Mouse (Mus musculus) CH12.LX (cell line): ENCODE results near the gene Zbtb8a. TPM values are rescaled to one million over a fixed set of nuclear protein-coding genes. Genes with fewer than 3 reads are reported as not detected.

Experiments
- DNase-seq: peaks from one replicate; pipeline ENCODE4 v3.0.0-alpha.2; 2013; ENCODE audit errors: extremely low read depth
- H3K27ac ChIP-seq: 2 replicates; pipeline ENCODE4 v1.5.1; 2012; ENCODE audit warnings: low read depth, mild to moderate bottlenecking, control low read depth, moderate library complexity; ENCODE audit not compliant: insufficient read depth
- H3K27me3 ChIP-seq: replicated peaks from 2 replicates; pipeline ENCODE3; 2012; ENCODE audit warnings: inconsistent platforms
- H3K36me3 ChIP-seq, 2 experiments: replicated peaks in 1 of 2; 2 replicates each; pipeline versions ENCODE3 to v1.6.1; 2012; ENCODE audit warnings: inconsistent platforms in 1 of 2, low read length in 1 of 2, mild to moderate bottlenecking in 1 of 2, mixed read lengths in 1 of 2, moderate library complexity in 1 of 2; ENCODE audit not compliant: control insufficient read depth in 1 of 2, insufficient read depth in 1 of 2
- H3K4me1 ChIP-seq, 2 experiments: 2 replicates each; pipeline ENCODE4 v1.6.1; 2012; ENCODE audit warnings: inconsistent platforms in 1 of 2, moderate library complexity in 1 of 2; ENCODE audit not compliant: insufficient read depth in 2 of 2, control insufficient read depth in 1 of 2
- H3K4me2 ChIP-seq: 2 replicates; pipeline ENCODE4 v1.6.1; 2012; ENCODE audit warnings: low read depth, mild to moderate bottlenecking, control low read depth; ENCODE audit not compliant: poor library complexity, insufficient read depth, severe bottlenecking
- H3K4me3 ChIP-seq, 3 experiments: fragments of 150-350 bp in 1 of 3; sonication (generic) in 1 of 3; replicated peaks in 1 of 3; 2 replicates each; pipeline versions ENCODE3 to v1.5.1; 2011 to 2012; ENCODE audit warnings: low read depth in 2 of 3, low read length in 2 of 3, mild to moderate bottlenecking in 2 of 3, moderate library complexity in 2 of 3, control low read depth in 1 of 3, improper control_type of control experiment in 1 of 3, inconsistent platforms in 1 of 3, mixed read lengths in 1 of 3; ENCODE audit not compliant: poor library complexity in 1 of 3
- H3K79me2 ChIP-seq: replicated peaks from 2 replicates; pipeline ENCODE4 v1.6.1; 2012; ENCODE audit warnings: mild to moderate bottlenecking, moderate library complexity; ENCODE audit not compliant: control insufficient read depth, poor library complexity, insufficient read depth, severe bottlenecking; ENCODE audit errors: extremely low read depth
- H3K9ac ChIP-seq: 2 replicates; pipeline ENCODE4 v1.6.1; 2012; ENCODE audit warnings: low read depth, mild to moderate bottlenecking, control low read depth, moderate library complexity; ENCODE audit not compliant: insufficient read depth
- H3K9me3 ChIP-seq: replicated peaks from 2 replicates; pipeline ENCODE3; 2012; ENCODE audit warnings: low read length, inconsistent platforms, mixed read lengths
- CHD1 ChIP-seq: IDR thresholded peaks from 2 replicates; pipeline ENCODE4 v1.6.1; 2012; ENCODE audit warnings: low read depth, low read length, improper control_type of control experiment, inconsistent platforms
- CHD2 ChIP-seq: IDR thresholded peaks from 2 replicates; pipeline ENCODE4 v1.6.1; 2011; ENCODE audit warnings: low read length, improper control_type of control experiment
- CTCF ChIP-seq, 2 experiments: IDR thresholded peaks in 1 of 2; conservative IDR thresholded peaks in 1 of 2; 2 replicates each; pipeline ENCODE4 v1.5.1; 2011 to 2012; ENCODE audit warnings: low read depth in 2 of 2, low read length in 2 of 2, improper control_type of control experiment in 1 of 2, inconsistent platforms in 1 of 2, mild to moderate bottlenecking in 1 of 2, moderate library complexity in 1 of 2
- E2F4 ChIP-seq: IDR thresholded peaks from 2 replicates; pipeline ENCODE4 v1.6.1; 2011; ENCODE audit warnings: low read depth, low read length, improper control_type of control experiment; ENCODE audit not compliant: insufficient replicate concordance
- HCFC1 ChIP-seq: IDR thresholded peaks from 2 replicates; pipeline ENCODE4 v1.6.1; 2012; ENCODE audit warnings: low read depth, mild to moderate bottlenecking, inconsistent platforms, low read length, improper control_type of control experiment
- JUN ChIP-seq: IDR thresholded peaks from 2 replicates; pipeline ENCODE4 v1.6.1; 2011; ENCODE audit warnings: low read depth, mild to moderate bottlenecking, low read length, improper control_type of control experiment, moderate library complexity; ENCODE audit not compliant: insufficient read depth
- JUND ChIP-seq: conservative IDR thresholded peaks from 2 replicates; pipeline ENCODE4 v1.6.1; 2011; ENCODE audit warnings: low read depth, low read length, improper control_type of control experiment
- MAX ChIP-seq: IDR thresholded peaks from 2 replicates; pipeline ENCODE4 v1.6.1; 2011; ENCODE audit warnings: low read length, improper control_type of control experiment
- MEF2A ChIP-seq: IDR thresholded peaks from 2 replicates; pipeline ENCODE4 v1.6.1; 2014; ENCODE audit warnings: low read depth, mild to moderate bottlenecking, inconsistent platforms, low read length, improper control_type of control experiment, borderline replicate concordance
- NELFE ChIP-seq: IDR thresholded peaks from 2 replicates; pipeline ENCODE4 v1.6.1; 2011; ENCODE audit warnings: low read depth, low read length, improper control_type of control experiment
- PAX5 ChIP-seq: IDR thresholded peaks from 2 replicates; pipeline ENCODE4 v1.6.1; 2012; ENCODE audit warnings: low read length, inconsistent platforms, mixed read lengths
- POLR2A ChIP-seq: IDR thresholded peaks from 2 replicates; pipeline ENCODE4 v1.6.1; 2011; ENCODE audit warnings: low read depth, mild to moderate bottlenecking, improper control_type of control experiment, low read length
- POLR2AphosphoS2 ChIP-seq: IDR thresholded peaks from 2 replicates; pipeline ENCODE4 v1.6.1; 2011; ENCODE audit warnings: low read depth, low read length, improper control_type of control experiment
- RAD21 ChIP-seq: IDR thresholded peaks from 2 replicates; pipeline ENCODE4 v1.6.1; 2011; ENCODE audit warnings: low read depth, mild to moderate bottlenecking, low read length, improper control_type of control experiment, moderate library complexity
- RCOR1 ChIP-seq: conservative IDR thresholded peaks from 2 replicates; pipeline ENCODE4 v1.6.1; 2012; ENCODE audit warnings: low read depth, mild to moderate bottlenecking, inconsistent platforms, low read length, improper control_type of control experiment
- SIN3A ChIP-seq: IDR thresholded peaks from 2 replicates; pipeline ENCODE4 v1.6.1; 2012; ENCODE audit warnings: low read length, improper control_type of control experiment, inconsistent platforms
- TBP ChIP-seq: conservative IDR thresholded peaks from 2 replicates; pipeline ENCODE4 v1.6.1; 2011; ENCODE audit warnings: low read depth, low read length, improper control_type of control experiment
- TCF12 ChIP-seq: IDR thresholded peaks from 2 replicates; pipeline ENCODE4 v1.6.1; 2014; ENCODE audit warnings: low read depth, mild to moderate bottlenecking, inconsistent platforms, low read length, improper control_type of control experiment
- UBTF ChIP-seq: IDR thresholded peaks from 2 replicates; pipeline ENCODE4 v1.6.1; 2012; ENCODE audit warnings: low read depth, mild to moderate bottlenecking, inconsistent platforms, low read length, improper control_type of control experiment, moderate library complexity
- USF1 ChIP-seq: IDR thresholded peaks from 2 replicates; pipeline ENCODE4 v1.6.1; 2014; ENCODE audit warnings: low read depth, mild to moderate bottlenecking, inconsistent platforms, low read length, improper control_type of control experiment
- USF2 ChIP-seq: conservative IDR thresholded peaks from 2 replicates; pipeline ENCODE4 v1.6.1; 2011; ENCODE audit warnings: low read depth, low read length, improper control_type of control experiment
- ZMIZ1 ChIP-seq: IDR thresholded peaks from 2 replicates; pipeline ENCODE4 v1.6.1; 2012; ENCODE audit warnings: low read depth, mild to moderate bottlenecking, inconsistent platforms, low read length, improper control_type of control experiment
- ZNF384 ChIP-seq: IDR thresholded peaks from 2 replicates; pipeline ENCODE4 v1.6.1; 2012; ENCODE audit warnings: low read depth, low read length, improper control_type of control experiment, inconsistent platforms
- dilution Hi-C: fragments of 300-500 bp; cut with MboI; formaldehyde crosslinking; loops from 2 replicates; pipeline ENCODE4 v1.14.3; 2020; ENCODE audit warnings: low sequenced_read_pairs; ENCODE audit not compliant: extremely low pct_unique_long_range_greater_than_20kb, extremely low pct_ligation_motif_present
- in situ Hi-C: fragments of 300-500 bp; cut with MboI; formaldehyde crosslinking; loops from 3 replicates; pipeline ENCODE4 v1.14.3; 2019; ENCODE audit warnings: low sequenced_read_pairs, low pct_ligation_motif_present, low pct_unique_long_range_greater_than_20kb, mixed read lengths
- polyA plus RNA-seq: library from polyadenylated mRNA; unstranded; fragments of >175 nt; gene quantifications from 2 replicates; pipeline ENCODE4 v1.2.1, GENCODE M21; 2012; ENCODE audit warnings: low read depth; ENCODE audit not compliant: insufficient read length
- total RNA-seq, 2 experiments: library from RNA; depleted of rRNA; stranded (reverse); fragments of 300-350 nt in 1 of 2; fragments of >200 nt in 1 of 2; gene quantifications; 2 replicates each; pipeline ENCODE4 v1.2.3; 2012 to 2014

Gene Zbtb8a
- total and polyA plus RNA-seq, 3 experiments: 0.04 TPM; not detected in 2

DNA sequence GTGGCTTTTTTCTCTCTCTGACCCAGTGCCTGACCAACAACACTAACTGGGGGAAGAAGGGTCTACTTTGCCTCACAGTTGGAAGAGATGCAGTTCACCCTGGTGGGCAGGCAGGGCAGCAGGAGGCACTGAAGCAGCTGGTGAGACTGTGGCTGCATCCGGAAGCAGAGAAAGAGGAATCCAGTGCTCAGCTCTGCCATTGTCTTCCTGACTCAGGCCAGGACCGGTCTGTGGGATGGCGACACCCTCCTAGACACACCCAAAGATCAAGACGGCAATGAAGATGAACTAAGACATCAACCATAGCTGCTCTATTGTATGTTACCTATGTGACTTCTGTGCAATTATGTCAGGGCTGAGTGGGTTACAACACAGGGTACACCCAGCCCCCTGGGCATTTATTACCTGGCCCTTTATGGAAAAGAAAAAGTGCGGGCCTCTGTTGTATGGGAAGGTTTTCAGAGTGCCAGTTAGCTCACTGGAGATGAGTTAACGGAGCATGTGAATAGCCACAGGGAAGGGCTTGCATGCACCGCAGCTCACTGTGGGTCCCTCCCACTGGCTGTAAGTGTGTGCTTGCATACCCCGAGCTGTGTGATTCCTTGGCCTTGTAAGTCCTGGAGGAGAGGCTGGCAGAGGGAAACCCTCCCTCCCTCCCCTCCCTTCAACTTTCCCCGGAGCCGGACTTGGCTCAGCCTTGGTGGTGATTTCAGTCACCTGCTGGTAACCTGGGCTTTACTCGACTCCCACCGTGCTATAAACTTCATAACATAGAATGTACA is 16.4 kb upstream of the Zbtb8a start:
- Histone ChIP-seq H3K4me2 (no peak overlapping the region), H3K27ac (no peak overlapping the region), H3K4me1 (no peaks in the 10 kb centered on the region), H3K4me3 (no peak overlapping the region), H3K9me3 (no peaks in the 10 kb centered on the region), H3K27me3 (no peaks in the 10 kb centered on the region), H3K36me3 (no peaks in the 10 kb centered on the region), H3K9ac (no peak overlapping the region), H3K79me2 (no peaks in the 10 kb centered on the region)
- DNase-seq: no peak
- in situ Hi-C loops (no loop called here), dilution Hi-C loops (no loop called here)
- TF ChIP-seq CTCF (conservative IDR thresholded peaks at IDR 0.05 in 1 of 2, IDR thresholded peaks at IDR 0.05 in 1 of 2; ENCODE audit: low read depth in 2 of 2, low read length in 2 of 2): no peak
- no peak for TF ChIP-seq RAD21
- TF ChIP-seq POLR2A: no peak
- TF ChIP-seq POLR2AphosphoS2: no peak
- no peak for TF ChIP-seq CHD1
- TF ChIP-seq TCF12: no peak
- TF ChIP-seq PAX5: no peak
- TF ChIP-seq HCFC1: no peak
- no peak for TF ChIP-seq UBTF
- TF ChIP-seq TBP: no peak
- no peak for TF ChIP-seq JUN
- no peak for TF ChIP-seq MAX
- TF ChIP-seq NELFE: no peak
- TF ChIP-seq SIN3A: no peak
- TF ChIP-seq CHD2: no peak
- no peak for TF ChIP-seq USF2
- no peak for TF ChIP-seq ZMIZ1
- no peak for TF ChIP-seq USF1
- no peak for TF ChIP-seq E2F4

DNA sequence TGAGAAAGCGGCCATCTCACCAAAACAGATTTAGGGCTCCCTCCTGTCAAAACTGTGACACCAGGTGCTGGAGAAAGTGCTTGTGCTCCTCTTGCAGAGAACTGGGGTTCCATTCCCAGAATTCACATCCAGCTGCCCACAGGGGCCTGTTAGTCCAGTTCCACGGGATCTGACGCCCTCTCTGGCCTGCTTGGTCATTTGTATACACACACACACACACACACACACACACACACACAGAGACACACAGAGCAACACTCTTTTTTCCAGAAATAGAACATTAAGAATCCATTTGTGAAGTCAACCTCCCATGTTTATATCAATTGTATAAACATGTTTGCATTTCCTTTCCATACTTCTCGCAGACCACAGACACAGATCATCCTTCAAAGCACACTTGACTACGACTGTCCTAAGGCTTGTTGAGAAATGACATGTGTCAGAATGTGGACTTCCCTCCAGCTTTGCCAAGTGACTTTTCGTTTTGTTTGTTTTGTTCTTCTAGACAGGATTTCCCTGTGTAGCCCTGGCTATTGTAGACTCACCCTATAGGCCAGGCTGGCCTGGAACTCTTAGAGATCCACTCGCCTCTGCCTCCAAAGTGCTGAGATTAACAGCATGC is 13.1 kb upstream of the Zbtb8a start:
- H3K79me2 ChIP-seq: no peaks in the 10 kb centered on the region
- no peak overlapping the region for H3K4me3 ChIP-seq
- peaks cover 0 to 6% of the 10 kb centered on the region in 2 experiments; a peak in 1 of 4 replicates for H3K4me1 ChIP-seq
- H3K9ac ChIP-seq: no peak overlapping the region
- no peaks in the 10 kb centered on the region for H3K27me3 ChIP-seq
- no peak for DNase-seq
- dilution Hi-C loops: no loop called here
- no peaks in the 10 kb centered on the region for H3K36me3 ChIP-seq
- no peaks in the 10 kb centered on the region for H3K9me3 ChIP-seq
- TF ChIP-seq RCOR1: no peak
- no peak for TF ChIP-seq USF1
- no peak for TF ChIP-seq ZNF384
- no peak for TF ChIP-seq JUND
- TF ChIP-seq POLR2A: no peak
- TF ChIP-seq MEF2A: no peak
- no peak for TF ChIP-seq ZMIZ1
- no peak overlapping the region for H3K4me2 ChIP-seq
- in situ Hi-C loops: no loop called here
- H3K27ac ChIP-seq: no peak overlapping the region
